Mouse (Mus musculus) cortical plate, adult 2 months (tissue): ENCODE results near the gene Arhgef3. TPM values are rescaled to one million over a fixed set of nuclear protein-coding genes. Genes with fewer than 3 reads are reported as not detected.

Experiments used
- H3K27ac ChIP-seq: fragments of 200-500 bp; 2 replicates; pipeline ENCODE4 v1.5.1; 2012; ENCODE audit warnings: low read length, control low read depth, inconsistent platforms; ENCODE audit not compliant: insufficient read depth
- H3K4me1 ChIP-seq: fragments of 200-500 bp; 2 replicates; pipeline ENCODE4 v1.6.1; 2011; ENCODE audit warnings: low read length; ENCODE audit not compliant: control insufficient read depth, insufficient read depth
- H3K4me3 ChIP-seq: fragments of 200-500 bp; 2 replicates; pipeline ENCODE4 v1.5.1; 2011; ENCODE audit warnings: mild to moderate bottlenecking, low read length, control low read depth; ENCODE audit not compliant: insufficient read depth
- CTCF ChIP-seq: fragments of 200-500 bp; IDR thresholded peaks from 2 replicates; pipeline ENCODE4 v1.5.1; 2011; ENCODE audit warnings: mild to moderate bottlenecking, control low read depth, low read length; ENCODE audit not compliant: insufficient read depth; ENCODE audit errors: extremely low read depth
- POLR2A ChIP-seq: fragments of 200-500 bp; IDR thresholded peaks from 2 replicates; pipeline ENCODE4 v1.6.1; 2011; ENCODE audit warnings: mild to moderate bottlenecking, low read length, control low read depth; ENCODE audit not compliant: insufficient read depth; ENCODE audit errors: extremely low read depth
- polyA plus RNA-seq: library from polyadenylated mRNA; depleted of rRNA; stranded (reverse); fragments of >200 nt; gene quantifications from 2 replicates; pipeline ENCODE4 v1.2.3, GENCODE M21; 2012

Gene Arhgef3
- polyA plus RNA-seq, 1 experiment, result 42.9 TPM

DNA sequence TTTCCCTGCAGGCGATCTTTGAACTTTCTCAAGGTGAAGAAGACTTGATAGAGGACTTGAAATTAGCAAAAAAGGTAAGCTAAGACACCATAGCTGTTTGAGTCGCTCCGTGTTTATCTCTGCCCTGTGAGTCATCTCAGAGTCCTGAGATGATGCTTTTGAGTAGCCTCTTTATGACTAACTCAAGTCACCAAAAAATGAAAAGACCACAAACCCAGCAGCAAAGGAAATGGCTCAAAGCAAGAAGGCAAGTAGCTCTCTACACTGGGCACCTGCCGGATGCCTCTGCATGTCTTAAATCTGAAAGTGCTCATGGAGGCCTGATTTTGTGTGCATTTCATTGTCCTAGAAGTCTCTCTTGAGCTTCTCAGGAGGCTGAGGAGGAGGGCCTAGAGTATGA is 269.4 kb downstream of the Arhgef3 start:
- TF ChIP-seq CTCF (no peak), POLR2A (no peak)
- Histone ChIP-seq H3K4me3 (no peak overlapping the region), H3K27ac (no peak overlapping the region), H3K4me1 (no peaks in the 10 kb centered on the region)

DNA sequence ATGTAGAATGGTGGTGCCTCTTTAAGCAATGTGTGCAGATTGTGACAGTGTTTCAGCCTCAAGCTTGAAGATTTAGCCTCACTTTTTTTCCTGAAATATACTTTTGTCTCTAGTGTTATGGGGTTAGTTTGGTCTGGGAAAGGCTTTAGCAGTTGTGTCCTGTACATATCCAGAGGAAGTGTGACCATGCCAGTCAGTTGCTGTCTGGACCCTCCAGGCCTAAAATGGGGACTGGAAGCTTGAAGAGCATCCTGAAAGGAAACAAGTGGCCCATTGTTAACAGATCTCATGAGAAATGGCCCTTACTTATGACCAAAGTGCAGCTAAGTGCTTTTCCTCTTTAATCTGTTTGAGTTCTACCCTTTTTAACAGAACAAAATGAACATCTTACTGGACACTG is 273.9 kb downstream of the Arhgef3 start:
- Histone ChIP-seq H3K4me3 (no peak overlapping the region), H3K4me1 (peaks cover 1% of the 10 kb centered on the region; the same call in 1 of the 2 replicates), H3K27ac (no peak overlapping the region)
- no peak for TF ChIP-seq CTCF
- TF ChIP-seq POLR2A, result no peak

GRCm38 (mm10) chr14:27389722-27390121 is 275.0 kb downstream of the Arhgef3 start:
- Histone ChIP-seq H3K4me1 (peaks cover 1% of the 10 kb centered on the region; the same call in 1 of the 2 replicates), H3K4me3 (no peak overlapping the region), H3K27ac (no peak overlapping the region)
- no peak for TF ChIP-seq CTCF
- TF ChIP-seq POLR2A, result no peak

- no peak for TF ChIP-seq POLR2A
- no peak for TF ChIP-seq CTCF
- Histone ChIP-seq H3K4me1 (peaks cover 1% of the 10 kb centered on the region; the same call in 1 of the 2 replicates), H3K4me3 (no peak overlapping the region), H3K27ac (no peak overlapping the region)
Measured at GRCm38 (mm10) chr14:27390663-27391062, 276.0 kb downstream of the Arhgef3 start.

DNA sequence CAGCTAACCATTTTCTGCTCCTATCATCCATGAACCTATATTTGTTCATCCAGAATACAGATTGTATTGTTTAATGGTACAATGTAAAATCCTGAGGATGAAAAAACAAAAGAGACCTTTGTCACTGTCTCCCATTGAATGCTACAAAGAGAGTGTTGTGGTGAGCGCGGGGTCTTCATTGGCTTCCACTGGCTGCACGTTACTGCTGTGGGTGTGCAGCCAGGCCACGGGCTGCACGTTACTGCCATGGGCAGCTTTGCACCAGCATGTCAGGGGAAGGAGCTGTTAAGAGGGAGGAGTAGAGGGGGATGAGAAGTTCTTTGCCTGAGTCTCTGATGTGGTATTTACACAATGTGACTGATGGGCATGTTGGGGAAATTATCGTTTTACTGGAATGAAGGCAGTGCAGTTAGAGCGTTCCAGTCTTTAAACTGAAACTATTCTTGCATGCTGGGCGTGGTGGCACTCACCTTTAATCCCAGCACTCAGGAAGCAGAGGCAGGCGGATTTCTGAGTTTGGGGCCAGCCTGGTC is 277.1 kb downstream of the Arhgef3 start:
- Histone ChIP-seq H3K27ac (0 out of 2 replicates have a peak overlapping the region, but pooled peaks have one; percentile 37), H3K4me1 (peaks cover 1% of the 10 kb centered on the region; the same call in 1 of the 2 replicates), H3K4me3 (no peak overlapping the region)
- TF ChIP-seq POLR2A (no peak), CTCF (no peak)

DNA sequence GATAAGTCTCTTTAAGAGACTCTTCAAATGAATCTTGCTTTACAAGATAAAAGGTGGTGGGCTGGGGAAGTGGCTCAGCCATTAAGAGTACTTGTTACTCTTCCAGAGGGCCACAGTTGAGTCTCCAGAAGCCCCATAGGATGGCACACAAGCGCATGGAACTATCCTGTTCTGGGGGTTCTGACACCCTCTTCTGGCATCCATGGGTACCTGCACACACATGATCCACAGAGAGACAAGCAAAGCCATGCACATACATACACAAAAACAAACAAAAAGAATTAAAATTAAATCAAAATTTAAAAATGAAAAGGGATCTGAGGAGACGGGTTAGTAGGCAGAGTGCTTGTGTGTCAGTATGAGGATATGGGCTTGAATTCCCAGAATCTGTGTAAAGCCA is 278.0 kb downstream of the Arhgef3 start:
- H3K4me1 ChIP-seq, result peaks cover 1% of the 10 kb centered on the region; the same call in 1 of the 2 replicates
- no peak overlapping the region for H3K4me3 ChIP-seq
- TF ChIP-seq POLR2A (no peak), CTCF (0 out of 2 replicates have a peak, but pooled peaks have one; percentile 23)
- no peak overlapping the region for H3K27ac ChIP-seq

DNA sequence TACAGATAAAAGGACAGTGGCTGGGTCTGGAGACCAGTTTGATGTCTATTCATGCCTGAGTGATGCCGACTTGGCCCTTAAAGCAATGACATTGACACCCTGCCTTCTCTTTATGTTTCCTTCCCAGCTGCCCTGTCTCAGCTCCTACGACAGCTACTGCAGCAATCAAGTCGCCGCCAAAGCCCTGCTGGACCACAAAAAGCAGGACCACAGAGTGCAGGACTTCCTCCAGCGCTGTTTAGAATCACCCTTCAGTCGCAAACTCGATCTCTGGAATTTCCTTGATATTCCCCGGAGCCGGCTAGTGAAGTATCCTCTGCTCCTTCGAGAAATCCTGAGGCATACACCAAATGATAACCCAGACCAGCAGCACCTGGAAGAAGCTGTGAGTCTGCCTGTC is 279.1 kb downstream of the Arhgef3 start:
- TF ChIP-seq POLR2A, result no peak
- TF ChIP-seq CTCF, result no peak
- H3K27ac ChIP-seq, result no peak overlapping the region
- H3K4me1 ChIP-seq, result peaks cover 1% of the 10 kb centered on the region; the same call in 1 of the 2 replicates
- H3K4me3 ChIP-seq, result no peak overlapping the region

GRCm38 (mm10) chr14:27396424-27396823 is 281.7 kb downstream of the Arhgef3 start:
- no peak overlapping the region for H3K27ac ChIP-seq
- H3K4me1 ChIP-seq, result no peaks in the 10 kb centered on the region
- H3K4me3 ChIP-seq, result no peak overlapping the region
- no peak for TF ChIP-seq CTCF
- no peak for TF ChIP-seq POLR2A

DNA sequence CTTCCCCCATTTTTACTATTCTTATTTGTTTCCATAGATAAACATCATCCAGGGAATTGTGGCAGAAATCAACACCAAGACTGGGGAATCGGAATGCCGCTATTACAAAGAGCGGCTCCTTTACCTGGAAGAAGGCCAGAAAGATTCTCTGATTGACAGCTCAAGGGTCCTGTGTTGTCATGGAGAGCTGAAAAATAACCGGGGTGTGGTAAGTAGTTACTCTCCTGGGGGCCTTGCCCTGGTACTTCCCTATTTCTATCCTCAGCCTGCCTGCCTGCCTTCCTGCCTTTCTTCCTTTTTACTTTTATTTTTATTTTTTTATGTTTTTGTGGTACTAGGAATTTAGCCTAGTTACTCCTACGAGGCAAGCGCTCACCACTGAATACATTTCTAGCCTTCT is 282.8 kb downstream of the Arhgef3 start:
- Histone ChIP-seq H3K4me1 (no peaks in the 10 kb centered on the region), H3K27ac (no peak overlapping the region), H3K4me3 (no peak overlapping the region)
- no peak for TF ChIP-seq CTCF
- no peak for TF ChIP-seq POLR2A

- H3K27ac ChIP-seq, result no peak overlapping the region
- no peaks in the 10 kb centered on the region for H3K4me1 ChIP-seq
- TF ChIP-seq CTCF, result no peak
- no peak for TF ChIP-seq POLR2A
- H3K4me3 ChIP-seq, result no peak overlapping the region
Measured at GRCm38 (mm10) chr14:27400495-27400894, 285.8 kb downstream of the Arhgef3 start.

DNA sequence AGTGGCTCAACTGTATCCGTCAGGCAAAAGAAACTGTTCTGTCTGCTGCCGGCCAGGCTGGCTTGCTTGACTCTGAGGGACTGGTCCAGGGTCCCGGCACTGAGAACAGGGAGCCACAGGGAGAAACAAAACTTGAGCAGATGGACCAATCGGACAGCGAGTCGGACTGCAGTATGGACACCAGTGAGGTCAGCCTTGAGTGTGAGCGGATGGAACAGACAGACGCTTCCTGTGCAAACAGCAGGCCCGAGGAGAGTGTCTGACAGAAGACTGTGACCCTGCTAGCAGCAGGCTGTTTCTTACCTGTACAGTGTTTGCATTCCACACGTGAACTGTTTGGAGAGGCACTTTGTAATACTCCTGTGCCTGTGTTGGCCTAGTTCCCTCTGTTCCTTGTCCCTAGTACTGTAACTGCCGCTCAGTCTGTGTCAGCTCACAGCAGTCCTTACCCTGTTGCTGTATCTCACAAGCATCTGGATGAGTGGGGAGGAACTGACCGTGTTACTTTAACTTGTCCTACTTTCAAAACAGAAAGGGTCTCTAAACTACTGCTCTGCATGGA is 287.1 kb downstream of the Arhgef3 start:
- H3K27ac ChIP-seq, result no peak overlapping the region
- no peak for TF ChIP-seq POLR2A
- no peak for TF ChIP-seq CTCF
- no peak overlapping the region for H3K4me3 ChIP-seq

More for the DNA sequence above, 287.1 kb downstream of the Arhgef3 start:
- H3K4me1 ChIP-seq, result no peaks in the 10 kb centered on the region
